Mouse (Mus musculus) liver, embryonic 14.5 days (tissue): Measurements from ENCODE around the gene Pcdh18. TPM values are rescaled to one million over a fixed set of nuclear protein-coding genes. Genes with fewer than 3 reads are reported as not detected.
A peak's percentile ranks its signal among the peaks of the same experiment; 100 is the strongest.

ENCODE experiments used
- ATAC-seq: fragments of 200-750 bp; cut with Nextera tagmentation; 2 replicates; pipeline ENCODE4 v1.8.0; 2017; ENCODE audit warnings: moderate number of reproducible peaks, mild to moderate bottlenecking, moderate library complexity; ENCODE audit not compliant: insufficient read depth
- DNase-seq, 3 experiments: peaks; one replicate each; pipeline ENCODE4 v3.0.0-alpha.2; 2012 to 2013; ENCODE audit warnings: low read depth in 3 of 3, low spot score in 3 of 3
- H3K27ac ChIP-seq: fragments of 300-500 bp; sonication (generic); 2 replicates; pipeline ENCODE4 v1.5.1; 2014; ENCODE audit warnings: moderate library complexity, mild to moderate bottlenecking, control low read depth, inconsistent platforms
- H3K27me3 ChIP-seq: fragments of 300-500 bp; sonication (generic); 2 replicates; pipeline ENCODE4 v1.6.1; 2014; ENCODE audit warnings: mild to moderate bottlenecking, low read length, moderate library complexity; ENCODE audit not compliant: control insufficient read depth, insufficient read depth
- H3K36me3 ChIP-seq: fragments of 300-500 bp; sonication (generic); replicated peaks from 2 replicates; pipeline ENCODE4 v1.6.1; 2014; ENCODE audit warnings: low read depth; ENCODE audit not compliant: control insufficient read depth, insufficient read depth
- H3K4me1 ChIP-seq, 2 experiments: fragments of 200-500 bp in 1 of 2; fragments of 300-500 bp in 1 of 2; sonication (generic) in 1 of 2; replicated peaks; 2 replicates each; pipeline ENCODE4 v1.6.1; 2012 to 2014; ENCODE audit warnings: antibody characterized with exemption in 1 of 2, inconsistent platforms in 1 of 2, low read length in 1 of 2; ENCODE audit not compliant: control insufficient read depth in 2 of 2, insufficient read depth in 2 of 2
- H3K4me2 ChIP-seq: fragments of 300-500 bp; sonication (generic); 2 replicates; pipeline ENCODE4 v1.6.1; 2014; ENCODE audit warnings: low read depth, mild to moderate bottlenecking, control low read depth, moderate library complexity
- H3K4me3 ChIP-seq, 2 experiments: fragments of 200-500 bp in 1 of 2; fragments of 300-500 bp in 1 of 2; sonication (generic) in 1 of 2; 2 replicates each; pipeline ENCODE4 v1.5.1; 2012 to 2014; ENCODE audit warnings: low read depth in 2 of 2, low read length in 2 of 2, mild to moderate bottlenecking in 2 of 2, control low read depth in 1 of 2, inconsistent platforms in 1 of 2, moderate library complexity in 1 of 2; ENCODE audit not compliant: insufficient read depth in 1 of 2
- H3K9ac ChIP-seq: fragments of 300-500 bp; sonication (generic); replicated peaks from 2 replicates; pipeline ENCODE4 v1.6.1; 2014; ENCODE audit warnings: mild to moderate bottlenecking, control low read depth, moderate library complexity
- H3K9me3 ChIP-seq: fragments of 300-500 bp; sonication (generic); 2 replicates; pipeline ENCODE4 v1.6.1; 2016; ENCODE audit warnings: low read length, mixed read lengths; ENCODE audit not compliant: control insufficient read depth
- CTCF ChIP-seq: IDR thresholded peaks from 2 replicates; pipeline ENCODE4 v1.5.1; 2016; ENCODE audit warnings: antibody characterized with exemption, low read depth, control low read depth
- EP300 ChIP-seq: IDR thresholded peaks from 2 replicates; pipeline ENCODE4 v1.6.1; 2016; ENCODE audit warnings: antibody characterized with exemption, low read depth
- WGBS: fragments of 180-500 bp; shearing (Covaris S2); extraction: QIAGEN DNeasy Blood & Tissue Kit; methylation state at CpG from one replicate; pipeline ENCODE4 v1.1.7; 2014; ENCODE audit not compliant: insufficient replicate concordance; 5-methylcytosine and 5-hydroxymethylcytosine counted together
- polyA plus RNA-seq, 2 experiments: library from polyadenylated mRNA; depleted of rRNA in 1 of 2; stranded (reverse) in 1 of 2; unstranded in 1 of 2; fragments of >200 nt; fragmentation: Nextera tagmentation in 1 of 2; extraction: Ambion mirVana in 1 of 2; gene quantifications; 2 replicates each; pipeline versions ENCODE4 v1.2.1 to v1.2.3; 2012 to 2014

Gene Pcdh18
- polyA plus RNA-seq (2012; rRNA removed) (0.63 and 0.99 TPM in 2 replicates), polyA plus RNA-seq (2014; fragmentation: Nextera tagmentation; extraction: Ambion mirVana) (1.2 and 1.7 TPM in 2 replicates)

DNA sequence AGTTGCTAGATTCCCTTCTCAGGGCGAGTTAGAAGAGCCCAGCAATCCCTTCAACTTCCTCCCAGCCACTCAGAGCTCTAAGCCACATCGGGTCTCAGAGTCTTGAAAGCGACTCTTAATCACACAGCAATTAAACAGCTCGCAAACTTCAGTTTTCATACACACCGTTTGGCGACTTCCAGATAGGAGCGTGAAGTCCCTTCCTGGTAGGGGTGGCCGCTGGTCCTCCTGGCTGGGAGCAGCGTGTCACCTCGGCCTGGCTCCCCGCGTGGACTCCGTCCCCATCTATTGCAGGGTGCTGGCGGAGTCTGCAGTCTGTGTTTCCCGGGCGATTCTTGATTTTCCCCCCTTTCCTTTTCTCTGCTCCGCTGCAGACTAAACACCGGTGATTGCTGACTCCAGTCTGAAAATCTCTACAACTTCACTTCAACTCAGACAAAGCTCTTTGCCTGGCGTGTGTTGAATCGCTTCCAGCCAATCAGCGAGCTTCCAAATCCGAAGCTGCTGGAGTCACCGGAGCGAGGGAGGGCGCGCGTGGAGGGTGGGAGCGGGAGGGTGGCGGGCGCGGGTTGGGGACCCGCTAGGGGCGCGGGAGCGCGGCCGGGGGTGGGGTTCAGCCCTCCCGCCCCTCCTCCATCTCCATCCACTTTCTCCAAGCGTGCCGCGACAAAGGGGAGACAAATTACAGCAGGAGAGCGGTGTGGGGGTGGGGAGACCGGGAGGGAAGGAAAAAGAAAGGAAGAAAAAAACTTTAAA lies at the start of gene Pcdh18:
Pcdh18 (minus strand) TSS at position 456 of the 756 bp plus-strand sequence.
- under 1% methylated on average over 43 of the region's 43 CpGs for WGBS
- Histone ChIP-seq H3K9ac (no peak within 1 kb of the TSS), H3K27ac (no peak within 1 kb of the TSS), H3K4me2 (peak within 1 kb of the TSS; percentile 40), H3K36me3 (no peaks in the 10 kb centered on the region), H3K4me1 (no peaks in the 10 kb centered on the region), H3K9me3 (no peaks in the 10 kb centered on the region), H3K27me3 (peaks cover 22% of the 10 kb centered on the region), H3K4me3 (peak within 1 kb of the TSS; percentile 38 to 46)
- no peak for DNase-seq
- no peak for ATAC-seq
- TF ChIP-seq CTCF: no peak
- no peak for TF ChIP-seq EP300

DNA sequence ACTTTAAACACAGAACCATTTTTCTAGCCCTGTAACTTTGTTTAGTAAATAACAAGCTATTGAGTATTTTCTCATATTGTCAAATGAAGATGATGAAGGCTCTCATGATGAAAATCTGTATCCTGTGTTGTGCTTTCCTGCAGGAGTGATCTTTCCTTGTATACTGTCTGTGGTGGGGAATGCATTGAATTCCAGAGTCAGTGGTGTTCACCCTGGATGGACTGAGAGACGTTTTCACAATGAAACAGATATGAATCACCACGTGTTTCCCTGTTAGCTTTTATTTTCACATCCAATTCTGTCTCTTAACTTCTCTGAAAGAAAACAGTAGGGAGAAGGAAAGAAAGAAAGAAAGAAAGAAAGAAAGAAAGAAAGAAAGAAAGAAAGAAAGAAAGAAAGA lies 49.7 kb upstream of the Pcdh18 start:
- Histone ChIP-seq H3K9ac (no peak overlapping the region), H3K36me3 (no peaks in the 10 kb centered on the region), H3K9me3 (no peaks in the 10 kb centered on the region), H3K27ac (no peak overlapping the region), H3K4me1 (no peaks in the 10 kb centered on the region), H3K4me2 (no peak overlapping the region), H3K4me3 (no peak overlapping the region), H3K27me3 (no peaks in the 10 kb centered on the region)
- DNase-seq: no peak
- ATAC-seq: no peak
- WGBS: 31% methylated on average over 2 of the region's 2 CpGs
- TF ChIP-seq CTCF: no peak
- no peak for TF ChIP-seq EP300

DNA sequence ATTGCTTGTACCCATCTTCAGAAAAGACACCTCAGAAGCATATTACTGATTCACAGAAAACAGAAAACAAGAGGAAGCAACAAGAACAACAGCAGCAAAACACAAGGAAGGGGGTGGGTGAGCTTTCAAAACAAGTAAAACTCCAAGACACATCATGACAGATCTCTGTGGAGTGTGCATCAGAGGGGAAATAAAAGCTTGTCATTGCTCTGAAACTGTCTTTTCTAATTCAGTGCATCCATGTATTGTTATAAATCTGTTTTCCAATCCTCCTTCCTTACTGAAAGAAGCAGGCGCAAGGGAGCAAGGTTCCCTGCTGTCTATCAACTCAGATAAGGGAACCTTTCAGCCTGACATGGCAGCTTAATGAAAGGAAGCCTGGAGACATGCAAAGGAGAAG lies 48.4 kb upstream of the Pcdh18 start:
- Histone ChIP-seq H3K36me3 (no peaks in the 10 kb centered on the region), H3K4me3 (no peak overlapping the region), H3K27ac (no peak overlapping the region), H3K9ac (no peak overlapping the region), H3K4me1 (no peaks in the 10 kb centered on the region), H3K9me3 (no peaks in the 10 kb centered on the region), H3K4me2 (no peak overlapping the region), H3K27me3 (no peaks in the 10 kb centered on the region)
- ATAC-seq (no peak), DNase-seq (no peak)
- 50% methylated on average over 1 of the region's 1 CpGs for whole genome bisulfite sequencing
- TF ChIP-seq EP300 (no peak), CTCF (no peak)

DNA sequence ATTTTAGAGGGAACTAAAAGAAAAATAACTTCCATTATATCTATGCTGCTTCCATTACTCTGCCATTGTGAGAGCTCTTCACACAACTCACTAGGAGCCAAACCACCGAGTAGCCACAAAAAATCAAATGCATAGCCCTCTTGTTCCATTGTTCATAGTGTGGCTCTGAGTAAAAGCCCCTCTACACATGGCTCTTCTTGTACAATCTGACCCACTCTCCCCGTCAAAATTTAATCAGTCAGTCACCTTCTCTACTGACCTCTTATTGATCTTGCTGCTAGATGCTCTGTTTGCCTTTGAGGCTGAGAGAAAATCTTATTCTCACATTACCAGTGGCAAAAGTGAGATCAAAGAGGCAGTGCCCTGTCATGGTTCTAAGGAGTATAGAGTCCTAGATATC lies 31.2 kb upstream of the Pcdh18 start:
- 28% methylated on average over 2 of the region's 2 CpGs for WGBS
- H3K9ac ChIP-seq: no peak overlapping the region
- H3K9me3 ChIP-seq: no peaks in the 10 kb centered on the region
- TF ChIP-seq EP300: no peak
- no peak for TF ChIP-seq CTCF
- H3K4me3 ChIP-seq: no peak overlapping the region
- H3K27ac ChIP-seq: no peak overlapping the region
- no peaks in the 10 kb centered on the region for H3K27me3 ChIP-seq
- ATAC-seq: no peak
- no peak overlapping the region for H3K4me2 ChIP-seq
- DNase-seq: no peak
- no peaks in the 10 kb centered on the region for H3K4me1 ChIP-seq
- no peaks in the 10 kb centered on the region for H3K36me3 ChIP-seq

DNA sequence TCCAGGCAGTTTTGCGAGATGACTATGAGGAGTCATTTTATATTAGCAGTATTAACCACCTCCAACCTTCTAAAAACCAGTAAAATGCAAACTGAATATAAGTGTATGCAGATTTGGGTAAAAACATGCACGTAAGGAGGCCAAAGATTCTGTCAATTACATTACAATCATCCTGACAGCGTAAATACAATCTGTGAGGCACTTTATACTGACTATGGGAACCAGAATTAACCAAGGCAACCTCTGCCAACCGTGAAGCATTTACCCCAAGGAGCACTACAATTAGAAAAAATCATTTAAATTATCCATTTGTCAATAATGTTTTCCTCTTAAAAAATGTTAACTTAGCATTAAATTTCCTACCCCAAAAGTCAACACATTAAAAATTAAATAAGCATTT lies 30.6 kb upstream of the Pcdh18 start:
- no peak overlapping the region for H3K27ac ChIP-seq
- H3K4me3 ChIP-seq: no peak overlapping the region
- H3K9me3 ChIP-seq: no peaks in the 10 kb centered on the region
- H3K36me3 ChIP-seq: no peaks in the 10 kb centered on the region
- no peak for TF ChIP-seq CTCF
- no peak for TF ChIP-seq EP300
- DNase-seq (no peak), ATAC-seq (no peak)
- H3K27me3 ChIP-seq: no peaks in the 10 kb centered on the region
- no peak overlapping the region for H3K9ac ChIP-seq
- no peaks in the 10 kb centered on the region for H3K4me1 ChIP-seq
- WGBS: 46% methylated on average over 4 of the region's 4 CpGs
- no peak overlapping the region for H3K4me2 ChIP-seq
